Mouse (Mus musculus) left cerebral cortex, postnatal 14 days (tissue): ENCODE measurements around the gene Mapk13. TPM values are rescaled to one million over a fixed set of nuclear protein-coding genes. Genes with fewer than 3 reads are reported as not detected.

ENCODE experiments used
- total RNA-seq, 2 experiments: library from RNA; stranded (reverse); gene quantifications; 2 replicates each; pipeline ENCODE4 v1.2.3; 2021

Mapk13 gene
- total RNA-seq, 2 experiments from 2014 or later: 1.0 to 1.6 TPM

Other genes with a start within 250 kb of the Mapk13 start
- gene Armc12, start 238.5 kb upstream of the Mapk13 start, total RNA-seq: not detected
- not detected for gene Clpsl2, start 219.9 kb upstream of the Mapk13 start, total RNA-seq
- not detected for gene Clps, start 208.5 kb upstream of the Mapk13 start, total RNA-seq
- 1 to 10 TPM; 2.9 to 4.1 TPM for gene Lhfpl5, start 193.7 kb upstream of the Mapk13 start, total RNA-seq
- gene Srpk1, start 146.6 kb upstream of the Mapk13 start, total RNA-seq: 100 to 1,000 TPM; 109 to 110 TPM
- 1 to 10 TPM; 7.6 to 10.0 TPM for gene Slc26a8, start 79.1 kb upstream of the Mapk13 start, total RNA-seq
- gene Mapk14, start 78.0 kb upstream of the Mapk13 start, total RNA-seq: 10 to 100 TPM; 71.7 to 81.7 TPM
- 1 to 10 TPM; 1.4 to 2.7 TPM for gene AC170998.1, start 43.2 kb upstream of the Mapk13 start, total RNA-seq
- gene Brpf3, start 31.8 kb downstream of the Mapk13 start, total RNA-seq: 10 to 100 TPM; 43.4 to 49.6 TPM
- gene Pnpla1, start 89.1 kb downstream of the Mapk13 start, total RNA-seq: under 1 TPM; 0.44 to 0.49 TPM
- gene 4930539E08Rik, start 146.0 kb downstream of the Mapk13 start, total RNA-seq: 10 to 100 TPM in 1 of 2 experiments, 1 to 10 TPM in 1; 8.3 to 12.4 TPM
- gene Pxt1, start 174.5 kb downstream of the Mapk13 start, total RNA-seq: not detected
- gene Kctd20, start 182.7 kb downstream of the Mapk13 start, total RNA-seq: 10 to 100 TPM; 81.0 to 85.9 TPM
- gene Stk38, start 238.7 kb downstream of the Mapk13 start, total RNA-seq: 10 to 100 TPM; 47.5 to 49.2 TPM